Mouse (Mus musculus) skeletal muscle tissue, adult 2 months (tissue): Measurements from ENCODE around the gene Anks1b.

ENCODE experiments used
- DNase-seq: peaks from one replicate; pipeline ENCODE4 v3.0.0-alpha.2; 2012; ENCODE audit warnings: low read depth, low spot score

The Anks1b gene

DNA sequence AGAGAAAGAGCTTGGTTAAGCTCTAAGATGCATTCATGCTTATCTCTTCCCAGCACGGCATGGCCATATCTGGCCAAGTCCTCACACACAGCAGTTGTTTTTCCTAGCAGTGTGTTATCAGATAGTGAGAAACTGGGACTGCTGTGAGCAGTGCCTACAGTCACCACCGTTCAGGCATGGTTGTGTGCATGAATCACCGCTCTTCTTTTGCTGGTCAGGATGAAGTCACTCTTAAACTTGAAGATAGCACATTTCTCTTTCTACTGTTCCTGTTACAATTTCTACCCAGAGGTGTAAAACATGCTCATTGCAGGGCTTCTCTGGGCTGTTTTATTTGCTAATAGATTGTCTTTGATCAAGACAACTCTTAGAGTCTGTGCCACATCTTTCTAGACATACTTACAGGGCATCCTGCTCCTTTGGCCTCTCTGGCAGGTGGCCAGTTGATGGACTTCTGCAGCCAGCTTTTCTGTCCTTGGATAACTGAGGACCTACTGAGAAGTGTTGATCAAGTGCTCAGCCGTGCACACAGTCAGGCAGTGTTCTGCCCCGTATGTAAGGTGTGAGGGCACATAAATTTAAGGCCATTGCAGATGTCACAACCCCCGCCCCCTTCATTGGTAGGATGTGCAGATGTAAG is 296.8 kb downstream of the Anks1b start:
- no peak for DNase-seq

DNA sequence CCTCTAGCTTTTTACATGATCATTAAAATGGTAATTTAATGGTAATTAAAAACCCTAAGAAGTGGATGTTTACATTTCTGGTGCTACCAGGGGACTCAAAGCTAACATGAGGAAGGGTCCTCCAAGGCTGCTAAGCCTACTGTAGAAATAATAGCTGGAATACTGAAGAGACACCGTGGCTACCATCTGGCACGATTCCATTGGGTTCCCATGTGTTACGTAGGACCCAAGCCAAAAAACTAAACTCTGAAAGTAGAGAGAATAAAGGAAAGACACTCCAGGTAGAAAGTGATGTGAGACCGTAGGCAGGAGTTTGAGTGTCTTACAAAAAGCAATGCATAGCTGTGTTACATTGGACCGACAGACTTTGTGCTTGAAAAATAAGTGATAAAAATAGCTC is 317.1 kb downstream of the Anks1b start:
- DNase-seq: no peak

DNA sequence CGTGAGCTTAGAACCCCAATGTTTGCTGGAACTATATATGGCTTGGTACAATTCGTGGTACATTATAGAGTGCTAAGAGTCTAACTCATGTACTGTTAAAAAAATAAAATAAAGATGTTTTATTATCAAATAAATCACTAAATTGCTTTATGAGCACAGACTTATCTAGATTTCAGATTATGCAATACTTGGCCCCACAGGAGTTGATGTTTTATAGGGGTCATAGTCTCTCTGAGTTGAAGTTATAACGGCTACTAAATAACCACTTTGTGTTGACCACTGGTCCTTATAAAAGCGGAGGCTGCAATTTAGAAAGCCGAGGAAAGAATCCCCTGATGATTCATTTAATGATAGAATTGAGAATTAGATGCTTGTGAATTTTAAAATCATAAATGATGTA is 323.6 kb downstream of the Anks1b start:
- no peak for DNase-seq

DNA sequence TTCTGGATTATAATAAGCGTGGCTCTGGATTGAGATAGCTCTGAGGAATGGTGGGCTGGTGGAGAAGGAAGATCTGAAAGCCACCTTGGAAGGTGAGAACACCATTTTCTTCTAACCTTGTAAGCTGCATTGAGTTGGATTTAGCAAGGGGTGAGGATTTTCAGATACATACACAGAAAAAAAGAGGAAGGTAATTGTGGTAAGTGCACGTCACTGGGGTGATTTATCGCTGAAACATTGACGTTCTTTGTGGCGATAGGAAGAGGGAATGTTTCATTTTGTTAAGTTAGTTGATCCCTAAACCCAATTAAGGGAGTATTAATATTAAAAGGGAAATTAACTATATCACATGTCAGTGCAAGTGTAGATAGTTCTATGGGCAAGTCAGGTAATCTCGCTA is 336.7 kb downstream of the Anks1b start:
- no peak for DNase-seq

DNA sequence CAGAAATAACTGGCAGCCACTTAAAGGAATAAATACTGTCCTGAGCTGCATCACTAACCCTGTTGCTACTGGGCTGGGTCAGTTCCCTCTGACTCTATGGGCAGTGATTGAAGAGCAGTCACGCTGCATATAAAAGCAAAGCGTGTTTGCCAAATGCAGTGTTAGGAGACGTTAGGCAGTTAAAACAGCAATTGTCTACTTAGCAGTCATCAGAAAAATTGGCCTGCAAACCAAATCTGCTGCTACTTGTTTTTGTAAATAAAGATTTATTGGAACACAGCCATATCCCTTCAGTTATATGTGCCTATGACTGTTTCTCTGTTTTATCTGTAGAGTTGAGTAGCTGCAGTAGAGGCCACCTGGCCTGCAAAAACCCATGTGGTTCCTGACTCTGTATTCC is 347.2 kb downstream of the Anks1b start:
- DNase-seq: no peak

DNA sequence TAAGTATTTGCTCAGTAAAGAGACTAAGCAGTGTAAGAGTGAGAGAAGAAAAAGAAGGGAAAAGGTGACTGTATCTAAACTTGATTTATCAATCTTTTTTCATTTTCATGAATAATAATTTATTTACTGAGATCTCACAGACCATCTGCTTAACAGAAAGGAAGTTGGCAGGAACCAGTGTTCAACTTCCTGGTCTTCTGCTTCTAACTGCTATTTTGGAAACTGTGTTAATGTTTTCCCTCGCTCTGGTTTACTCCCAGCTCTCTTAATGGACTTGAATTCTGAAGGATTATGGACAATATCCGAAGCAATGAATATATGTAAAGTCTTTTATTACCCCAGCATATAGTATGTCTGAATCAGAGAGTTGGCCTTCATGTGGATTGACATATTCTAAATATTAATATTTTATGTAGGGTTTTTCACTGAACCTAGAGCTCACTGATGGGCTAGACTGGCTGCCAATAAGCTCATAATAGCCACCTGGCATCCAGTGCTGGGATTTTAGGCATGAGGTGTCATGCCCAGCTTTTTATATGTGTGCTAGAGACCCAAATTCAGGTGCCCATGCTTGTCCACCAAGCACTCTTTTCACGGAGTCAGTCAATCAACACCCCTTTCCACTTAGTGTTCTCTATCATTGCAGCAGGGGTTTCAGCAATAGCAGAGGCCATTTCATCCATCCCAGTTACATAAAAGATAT is 349.6 kb downstream of the Anks1b start:
- DNase-seq: no peak

DNA sequence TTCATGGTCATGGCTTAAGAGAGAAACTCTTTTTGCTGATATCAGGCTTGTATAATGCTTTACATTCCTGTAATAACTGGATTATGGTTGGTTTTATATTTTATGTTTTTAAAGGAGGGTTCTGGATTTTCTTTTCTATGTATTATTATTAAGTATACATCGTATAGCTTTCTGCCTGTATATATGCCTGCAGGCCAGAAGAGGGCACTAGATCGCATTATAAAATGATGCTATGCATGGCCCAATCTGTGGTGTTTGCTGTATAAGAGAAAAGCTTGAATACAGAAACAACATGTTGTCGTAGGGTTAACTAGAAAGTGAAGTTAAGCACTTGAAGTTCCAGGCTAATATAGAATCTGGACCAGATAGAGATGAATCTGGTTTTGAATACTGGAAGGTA is 362.0 kb downstream of the Anks1b start:
- DNase-seq: no peak

DNA sequence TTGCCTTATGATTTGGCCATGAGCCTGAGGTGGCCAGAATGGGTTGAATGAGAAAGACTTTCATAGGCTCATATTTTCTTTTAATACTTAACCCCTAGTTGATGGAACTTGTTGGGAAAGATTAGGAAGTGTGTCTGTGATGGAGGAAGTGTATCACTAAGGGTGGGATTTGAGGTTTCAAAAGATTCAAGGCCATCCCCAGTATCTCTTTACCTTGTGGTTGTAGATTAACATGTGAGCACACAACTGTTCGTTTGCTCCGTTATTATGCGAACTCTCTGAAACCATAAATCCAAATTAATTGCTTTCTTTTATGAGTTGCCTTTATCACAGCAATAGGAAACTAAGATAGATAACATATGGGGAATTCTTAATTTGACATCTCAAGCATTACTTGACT is 364.0 kb downstream of the Anks1b start:
- no peak for DNase-seq

DNA sequence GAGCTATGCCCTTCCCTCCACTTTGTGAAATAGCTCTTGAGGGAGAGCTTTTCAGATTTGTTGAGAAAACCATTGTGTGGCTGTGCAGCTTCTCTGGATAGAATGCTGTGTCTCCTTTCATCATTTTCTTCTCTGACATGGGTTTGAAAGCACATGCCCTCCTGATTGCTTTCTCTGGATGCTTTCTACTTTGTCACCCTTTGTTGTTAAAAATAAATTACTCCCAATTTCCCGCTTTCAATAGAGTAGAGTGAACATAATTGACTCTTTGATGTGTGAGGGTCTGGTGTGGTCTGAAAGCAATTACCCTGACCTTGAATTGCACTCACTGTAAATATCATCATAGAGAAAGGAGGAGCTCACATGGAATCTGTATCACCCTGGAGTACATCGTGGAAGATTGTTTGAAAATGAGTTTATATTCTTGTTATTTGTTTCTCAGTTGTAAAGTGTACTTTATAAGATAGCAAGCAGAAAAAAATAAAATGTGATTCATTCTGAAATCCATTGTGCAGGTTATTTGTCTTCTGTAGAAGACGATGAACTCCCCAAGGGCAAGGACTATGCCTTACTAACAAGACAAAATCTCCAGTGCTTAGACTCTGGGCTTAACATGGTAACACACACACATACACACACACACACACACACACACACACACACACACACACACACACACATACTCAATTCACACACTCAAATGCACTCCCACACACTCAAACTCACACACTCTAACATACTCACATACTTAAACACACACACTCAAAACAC is 385.8 kb downstream of the Anks1b start:
- DNase-seq: no peak

DNA sequence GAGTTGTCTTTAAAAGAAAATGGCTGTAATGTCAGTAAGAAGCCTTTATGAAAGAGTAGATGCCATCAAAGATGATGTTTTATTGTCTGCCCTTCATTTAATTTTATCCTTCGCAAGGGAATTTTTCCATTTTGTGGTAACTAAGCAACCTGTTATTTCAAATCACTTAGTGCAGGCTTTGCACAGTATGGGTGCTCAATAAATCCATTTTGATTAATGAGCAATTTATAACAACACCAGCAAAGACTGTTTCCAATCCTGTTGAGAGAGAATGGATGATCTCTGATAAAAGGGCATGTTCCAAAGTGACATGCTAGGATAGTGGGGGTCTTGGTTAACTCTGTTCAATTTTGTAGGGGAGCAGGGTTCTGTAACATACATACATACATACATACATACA is 398.0 kb downstream of the Anks1b start:
- DNase-seq: no peak

DNA sequence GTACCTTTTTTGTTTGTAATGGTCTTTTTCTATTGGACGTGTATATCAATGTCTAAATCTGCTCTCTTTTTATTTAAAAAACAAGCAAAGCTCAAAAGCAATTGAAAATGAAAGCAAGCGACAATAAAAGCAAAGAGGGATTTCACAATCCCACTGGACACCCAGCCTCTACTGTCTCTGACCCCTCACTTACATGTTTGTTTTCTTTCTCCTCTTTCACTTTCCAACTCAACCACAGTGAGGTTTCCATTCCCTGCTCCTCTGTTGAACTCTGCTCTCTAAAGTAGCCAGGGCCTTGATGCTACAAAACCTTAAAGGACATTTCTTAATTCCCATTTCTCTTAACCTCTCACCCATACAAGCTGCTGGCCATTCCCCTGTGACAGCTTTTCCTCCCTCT is 400.0 kb downstream of the Anks1b start:
- DNase-seq: peak; percentile 15

DNA sequence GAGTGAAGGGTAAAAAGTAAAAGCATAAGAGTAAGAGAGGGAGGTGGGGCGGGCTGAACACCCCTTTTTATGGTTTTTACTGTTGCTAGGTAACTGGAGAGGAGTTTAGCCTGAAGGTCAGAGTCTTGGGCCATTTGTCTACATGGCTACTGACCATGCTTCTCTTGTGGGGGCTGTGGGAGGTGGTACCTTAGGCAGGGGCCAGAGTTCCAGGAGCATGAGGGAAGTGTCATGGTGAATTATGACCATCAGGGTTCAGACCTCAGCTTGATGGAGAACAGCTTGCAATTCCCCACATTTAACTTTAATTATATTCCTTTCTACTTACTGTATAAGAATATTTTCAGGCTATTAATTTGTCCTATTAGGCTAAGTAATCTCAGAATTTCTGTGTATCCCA is 413.3 kb downstream of the Anks1b start:
- DNase-seq: no peak

DNA sequence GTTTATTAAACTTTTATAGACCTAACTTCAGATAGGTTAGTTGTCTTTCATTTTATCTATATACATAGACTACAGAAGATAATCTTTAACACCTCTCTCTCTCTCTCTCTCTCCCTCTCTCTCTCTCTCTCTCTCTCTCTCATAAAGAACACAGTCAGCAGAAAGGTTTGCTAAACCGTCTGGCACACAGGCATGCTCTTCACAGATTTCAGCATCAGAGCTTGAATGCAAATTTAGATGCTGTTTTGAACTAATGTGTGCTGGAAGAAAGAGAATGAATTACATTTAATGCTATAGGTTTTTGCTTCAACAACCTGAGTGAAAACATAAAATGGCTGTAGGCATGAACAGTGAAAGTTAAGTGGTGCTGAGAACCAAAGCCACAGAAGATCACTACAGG is 429.9 kb downstream of the Anks1b start:
- DNase-seq: no peak

DNA sequence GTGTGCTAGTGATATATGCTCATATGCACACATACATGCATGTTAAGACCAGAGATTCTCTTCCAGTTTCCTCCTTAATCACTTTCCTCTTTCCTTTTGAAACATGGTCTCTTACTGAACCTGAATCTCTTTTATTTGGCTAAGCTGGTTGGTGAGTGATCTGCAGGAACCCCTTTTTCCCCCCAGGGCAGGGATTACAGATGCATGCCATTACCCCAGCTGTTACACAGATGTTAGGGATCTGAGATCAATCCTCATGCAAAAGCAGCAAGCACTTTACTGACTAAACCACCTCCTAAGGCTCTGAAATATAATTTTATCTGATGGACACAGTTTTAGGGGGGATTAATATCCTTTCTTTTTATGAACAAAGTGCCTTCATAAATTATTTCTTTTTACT is 432.8 kb downstream of the Anks1b start:
- no peak for DNase-seq

DNA sequence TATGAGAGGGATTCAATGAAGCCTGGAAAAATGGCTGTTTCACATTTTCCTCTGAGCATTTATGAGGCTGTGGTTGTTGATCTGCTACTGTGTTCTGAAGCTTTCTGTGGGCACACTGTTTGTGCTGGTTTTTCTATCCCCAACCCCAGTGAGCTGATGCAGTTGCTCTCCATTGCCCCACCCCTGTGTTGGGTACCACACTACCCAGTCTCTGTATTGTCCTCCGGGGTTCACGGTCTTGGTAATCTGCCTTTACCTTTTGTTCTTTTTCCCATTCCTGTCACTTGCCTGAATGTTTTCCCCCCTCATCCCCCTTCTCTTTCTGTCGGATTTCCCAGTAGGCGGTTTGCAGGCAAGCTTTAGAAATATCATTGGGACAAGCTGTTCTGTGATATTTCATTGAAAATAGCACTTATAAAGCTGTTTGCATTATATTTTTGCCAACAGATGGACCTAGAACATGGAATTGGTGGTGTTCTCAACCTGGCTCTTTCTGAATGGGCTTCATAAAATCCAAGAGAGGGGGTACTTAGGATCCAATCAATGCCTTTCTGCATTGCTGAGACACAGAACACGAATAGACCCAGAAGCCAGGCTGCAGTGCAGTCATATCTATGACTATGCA is 434.7 kb downstream of the Anks1b start:
- DNase-seq: no peak

DNA sequence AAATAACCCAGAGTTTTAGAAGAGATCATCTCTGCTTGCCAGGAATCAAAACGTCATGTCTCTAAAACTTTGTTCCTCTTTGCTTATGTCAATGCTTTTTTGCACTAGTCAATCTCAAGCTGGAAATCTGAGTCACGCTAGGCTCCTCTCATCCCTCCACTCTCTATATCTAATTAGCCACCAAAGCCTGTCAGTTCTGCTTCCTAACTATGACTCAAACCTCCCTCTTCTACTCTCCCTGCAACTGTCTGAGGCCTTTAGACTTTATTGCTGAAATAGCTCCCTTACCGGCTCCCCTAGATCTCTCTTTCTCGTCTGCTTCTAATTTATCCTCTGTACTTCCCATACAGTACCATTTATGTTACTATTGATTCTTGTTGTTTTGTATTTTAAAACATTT is 456.5 kb downstream of the Anks1b start:
- DNase-seq: no peak

DNA sequence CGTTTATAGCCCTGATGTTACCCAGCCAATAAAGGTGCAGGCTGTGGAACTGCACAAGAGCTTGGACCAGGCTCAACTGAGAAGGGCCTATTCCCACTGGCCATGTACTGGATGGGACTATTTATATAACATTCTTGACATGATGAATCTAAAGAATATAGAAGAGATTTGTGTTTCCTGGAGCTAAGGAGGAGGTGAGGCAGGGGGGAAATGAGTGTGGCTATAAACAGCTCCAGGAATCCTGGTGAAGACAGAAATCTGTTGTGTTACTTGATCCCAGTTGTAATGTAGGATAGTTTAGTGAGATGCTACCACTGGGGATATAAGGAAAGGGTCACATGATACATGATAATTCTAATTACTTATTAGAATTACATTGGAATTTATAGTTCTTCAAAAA is 472.1 kb downstream of the Anks1b start:
- no peak for DNase-seq

DNA sequence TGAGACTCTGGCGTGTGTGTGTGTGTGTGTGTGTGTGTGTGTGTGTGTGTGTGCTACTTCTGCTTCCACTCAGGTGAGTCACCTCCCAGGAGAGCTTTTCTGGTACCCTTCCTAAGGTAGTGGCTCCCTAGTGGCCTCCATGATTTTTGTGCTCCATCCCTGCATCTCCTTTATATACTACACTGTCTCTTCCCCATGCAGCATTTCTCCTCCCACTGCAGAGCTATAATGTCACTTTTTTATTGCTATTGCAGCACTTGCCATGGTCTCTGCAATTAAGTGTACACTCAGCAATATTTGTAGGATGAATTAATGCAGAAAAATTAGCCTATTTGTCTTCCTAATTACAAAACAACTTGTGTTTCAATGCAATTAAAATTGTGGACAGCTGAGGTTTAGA is 482.9 kb downstream of the Anks1b start:
- DNase-seq: no peak

DNA sequence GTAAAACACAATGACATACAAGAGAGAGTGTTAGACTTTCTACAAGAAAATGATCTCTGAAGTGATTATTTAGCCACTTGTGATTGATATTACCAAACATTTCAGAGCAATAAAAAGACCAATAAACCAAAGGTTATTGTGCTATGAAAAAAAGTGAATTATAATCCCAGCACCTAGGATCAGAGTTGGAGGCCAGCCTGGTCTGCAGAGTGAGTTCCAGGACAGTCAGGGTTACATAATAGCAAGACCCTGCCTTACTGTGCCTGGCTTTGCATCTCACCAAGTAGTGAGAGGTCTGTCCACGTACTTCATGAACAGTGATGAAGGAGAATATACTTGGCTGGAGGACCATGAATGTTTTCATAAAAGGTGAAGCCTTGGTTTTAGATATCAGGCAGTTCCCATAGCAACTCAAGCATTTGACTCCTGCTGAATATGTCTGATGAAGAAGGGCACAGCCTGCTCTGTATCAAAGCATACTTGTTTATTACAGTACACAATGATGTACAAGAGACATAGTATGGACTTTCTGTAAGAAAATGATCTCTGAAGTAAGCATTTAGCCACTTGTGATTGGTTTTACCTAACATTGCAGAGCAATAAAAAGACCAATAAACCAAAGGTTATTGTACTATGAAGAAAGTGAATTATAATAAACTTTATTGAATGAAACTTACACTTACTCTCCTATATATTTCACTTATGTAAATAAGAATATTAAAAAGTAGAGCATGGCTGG is 484.0 kb downstream of the Anks1b start:
- no peak for DNase-seq

DNA sequence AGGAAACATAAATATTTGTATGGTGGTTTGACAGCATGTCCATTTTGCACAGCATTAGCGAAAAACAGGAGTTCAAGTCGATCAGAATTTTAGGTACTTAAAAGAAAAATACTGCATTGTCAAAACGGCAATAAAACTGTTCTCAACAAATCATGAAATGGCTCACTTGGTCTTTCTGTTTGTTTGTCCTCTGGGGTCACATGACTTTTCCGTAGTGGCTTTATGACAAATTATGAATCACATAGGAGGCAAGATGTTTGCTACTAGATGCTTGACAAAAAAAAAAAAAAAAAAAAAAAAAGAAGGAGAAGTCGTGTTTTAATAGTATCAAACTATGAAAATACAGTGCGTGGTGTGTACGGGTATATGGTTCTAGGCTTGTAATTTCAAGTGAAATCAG is 495.7 kb downstream of the Anks1b start:
- no peak for DNase-seq

DNA sequence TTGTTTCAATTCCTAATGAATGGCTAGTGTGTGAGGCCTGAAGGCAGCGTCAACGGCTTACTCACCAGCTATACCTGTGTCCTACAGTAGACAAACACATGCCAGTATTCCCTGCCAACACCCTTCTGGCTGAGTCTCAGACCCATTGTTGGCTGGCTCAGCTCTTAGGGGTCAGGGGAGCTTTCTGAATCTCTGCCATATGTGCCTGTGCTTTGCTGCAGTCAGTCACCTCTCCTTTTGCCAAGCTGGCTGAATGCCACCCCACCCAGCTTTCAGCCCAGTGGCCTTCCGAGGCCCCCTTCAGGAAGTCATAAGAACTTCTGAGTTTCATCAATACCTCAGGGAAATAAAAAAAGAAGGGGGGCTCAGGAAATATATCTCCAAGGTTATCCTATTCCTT is 497.4 kb downstream of the Anks1b start:
- DNase-seq: peak; percentile 7

DNA sequence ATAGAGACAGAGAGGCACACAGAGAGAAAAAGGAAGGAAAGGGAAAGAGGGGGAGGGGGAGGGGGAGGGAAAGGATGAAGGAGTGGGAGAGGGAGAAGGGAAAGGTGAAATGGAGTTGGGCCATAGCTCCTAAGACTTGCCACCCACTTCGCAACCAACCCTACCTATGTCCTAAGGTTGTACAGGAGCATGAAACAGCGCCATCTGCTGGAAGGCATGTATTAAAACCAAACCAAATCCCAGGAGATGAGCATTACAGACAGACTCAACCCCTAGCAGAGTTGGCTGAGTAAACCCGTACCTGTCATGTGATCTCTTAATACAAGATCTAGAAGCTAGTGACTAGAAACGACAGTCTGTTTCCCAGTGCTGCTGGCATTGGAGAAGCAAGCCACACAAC is 500.2 kb downstream of the Anks1b start:
- DNase-seq: peak; percentile 13
